Mouse (Mus musculus): ENCODE measurements around the gene Fam117a. TPM values are rescaled to one million over a fixed set of nuclear protein-coding genes. Genes with fewer than 3 reads are reported as not detected.
"Not testable (repeated sequence)": the region's sequence is repeated elsewhere in the genome, so short reads cannot be mapped to it uniquely, and the experiment has no call there.

Gene Fam117a
- polyA plus RNA-seq, 1 experiment from 2014 or later = 10.1 TPM

DNA sequence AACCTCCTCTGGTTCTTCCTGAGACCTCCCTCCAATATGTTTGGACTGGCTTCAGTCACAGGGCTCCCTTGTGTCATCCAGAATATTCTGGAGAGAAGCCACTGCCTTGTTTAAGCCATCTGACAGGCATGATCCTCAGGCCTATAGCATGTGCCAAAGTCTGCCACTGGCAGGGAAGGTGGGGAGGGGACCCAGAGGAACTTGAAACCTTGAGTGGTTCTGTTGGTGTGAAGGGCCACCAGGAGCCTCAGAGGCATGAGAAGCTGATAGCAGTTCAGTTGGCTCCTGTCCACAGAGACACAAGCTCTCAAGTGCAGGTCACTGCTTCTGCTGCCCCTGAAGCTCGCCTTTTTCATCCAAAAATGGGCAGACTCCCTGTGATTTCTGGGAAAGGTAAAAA lies 59.7 kb downstream of the Fam117a start:
- H3K27me3 ChIP-seq (ENCODE audit: insufficient read depth, low read length) = no peaks in the 10 kb centered on the region
- no peak overlapping the region for H3K4me3 ChIP-seq (ENCODE audit: low read length)
- 44% methylated on average over 1 of the region's 1 CpGs for WGBS
- no peaks in the 10 kb centered on the region for H3K4me1 ChIP-seq (ENCODE audit: insufficient read depth, low read length)
- no peak for ATAC-seq (ENCODE audit: low FRiP score, low TSS enrichment)
- H3K9me3 ChIP-seq (ENCODE audit: low read length) = no peaks in the 10 kb centered on the region
- no peak overlapping the region for H3K9ac ChIP-seq (replicated peaks; ENCODE audit: low read length)
- H3K36me3 ChIP-seq (ENCODE audit: insufficient read depth, low read length) = no peaks in the 10 kb centered on the region
- H3K4me2 ChIP-seq (replicated peaks; ENCODE audit: low read depth, low read length) = no peak overlapping the region
- H3K27ac ChIP-seq (ENCODE audit: low read length) = no peak overlapping the region

DNA sequence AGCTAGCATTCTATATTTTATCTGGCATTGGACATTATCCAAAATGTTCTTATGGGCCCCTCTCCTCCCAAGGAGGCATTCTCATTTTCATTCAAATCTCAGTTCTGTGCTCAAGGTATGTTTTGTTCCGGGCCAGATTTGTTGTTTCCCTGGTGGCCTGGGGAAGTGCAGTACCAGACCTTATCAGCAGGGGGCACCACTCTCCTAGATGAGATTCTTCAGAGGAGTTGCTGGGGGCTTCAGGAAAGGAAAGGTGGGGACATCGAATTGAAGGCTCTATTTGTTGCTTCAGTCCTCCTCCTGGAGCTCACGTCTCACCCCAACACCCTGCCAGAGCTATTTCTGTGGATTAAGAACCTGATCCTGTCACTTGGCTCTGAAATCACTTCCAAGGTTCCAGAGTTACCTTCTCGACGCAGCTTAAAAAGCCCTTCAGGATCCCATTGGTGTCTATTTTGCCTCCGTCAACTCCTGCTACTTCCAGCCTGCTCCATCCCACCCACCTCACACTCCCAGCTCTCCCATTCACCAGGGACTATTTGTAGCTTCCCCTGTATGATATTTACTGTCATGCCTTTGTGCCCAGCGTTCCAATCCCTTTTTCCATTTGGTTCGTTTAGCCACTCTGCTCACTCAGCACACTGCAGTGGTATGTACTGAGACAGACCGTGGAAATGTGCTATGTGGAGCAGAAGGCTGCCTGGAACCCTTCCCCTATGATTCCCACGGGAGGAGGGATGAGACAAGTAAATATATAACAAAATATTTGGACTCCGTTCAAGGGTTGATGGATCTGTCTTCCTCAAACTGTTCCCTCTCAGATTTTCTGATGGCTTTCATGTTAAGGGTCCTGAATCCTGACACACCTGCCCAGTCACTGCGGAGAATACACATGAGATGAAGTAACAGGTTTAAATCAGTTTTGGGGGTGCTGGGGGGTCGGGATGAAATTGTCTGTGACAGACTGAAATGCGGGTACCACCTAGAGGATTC lies 61.3 kb downstream of the Fam117a start:
- no peaks in the 10 kb centered on the region for H3K9me3 ChIP-seq (ENCODE audit: low read length)
- no peak overlapping the region for H3K27ac ChIP-seq (ENCODE audit: low read length)
- H3K27me3 ChIP-seq (ENCODE audit: insufficient read depth, low read length) = no peaks in the 10 kb centered on the region
- H3K9ac ChIP-seq (replicated peaks; ENCODE audit: low read length) = no peak overlapping the region
- no peak overlapping the region for H3K4me3 ChIP-seq (ENCODE audit: low read length)
- H3K36me3 ChIP-seq (ENCODE audit: insufficient read depth, low read length) = no peaks in the 10 kb centered on the region
- 0 out of 2 replicates have a peak overlapping the region, but pooled peaks have one; percentile 7 for H3K4me2 ChIP-seq (replicated peaks; ENCODE audit: low read depth, low read length)
- 52% methylated on average over 14 of the region's 14 CpGs for WGBS
- peaks cover 10% of the 10 kb centered on the region; the same call in 1 of the 2 replicates for H3K4me1 ChIP-seq (ENCODE audit: insufficient read depth, low read length)
- ATAC-seq (ENCODE audit: low FRiP score, low TSS enrichment) = no peak

DNA sequence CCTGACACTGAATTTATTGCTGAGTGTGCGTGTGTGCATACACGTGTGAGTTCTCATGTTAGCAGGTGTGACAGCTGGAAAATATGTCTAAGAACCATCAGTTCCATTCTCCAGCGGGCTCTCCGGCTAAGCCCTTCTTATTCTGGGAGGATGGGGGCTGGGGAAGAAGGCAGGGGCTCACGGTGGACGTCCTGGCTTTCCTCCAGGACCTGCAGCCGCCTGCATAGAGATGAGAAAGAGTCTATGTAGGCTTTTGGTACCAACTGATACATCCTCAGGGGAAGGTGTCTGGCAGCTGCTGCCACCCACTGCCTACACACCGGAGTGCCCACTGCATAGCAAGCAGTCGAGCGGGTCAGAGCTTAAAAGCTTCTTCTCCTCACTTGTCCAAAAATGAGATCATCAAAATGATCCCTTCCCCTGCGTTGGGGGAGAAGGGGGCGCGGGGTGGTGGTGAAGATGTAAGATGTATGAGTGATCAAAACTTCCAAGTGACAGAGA lies 62.8 kb downstream of the Fam117a start:
- ATAC-seq (ENCODE audit: low FRiP score, low TSS enrichment) = no peak
- no peak overlapping the region for H3K4me2 ChIP-seq (replicated peaks; ENCODE audit: low read depth, low read length)
- no peaks in the 10 kb centered on the region for H3K27me3 ChIP-seq (ENCODE audit: insufficient read depth, low read length)
- peaks cover 11% of the 10 kb centered on the region; the same call in 1 of the 2 replicates for H3K4me1 ChIP-seq (ENCODE audit: insufficient read depth, low read length)
- WGBS = 70% methylated on average over 13 of the region's 13 CpGs
- no peak overlapping the region for H3K27ac ChIP-seq (ENCODE audit: low read length)
- H3K9me3 ChIP-seq (ENCODE audit: low read length) = no peaks in the 10 kb centered on the region
- H3K4me3 ChIP-seq (ENCODE audit: low read length) = no peak overlapping the region
- no peak overlapping the region for H3K9ac ChIP-seq (replicated peaks; ENCODE audit: low read length)
- no peaks in the 10 kb centered on the region for H3K36me3 ChIP-seq (ENCODE audit: insufficient read depth, low read length)

DNA sequence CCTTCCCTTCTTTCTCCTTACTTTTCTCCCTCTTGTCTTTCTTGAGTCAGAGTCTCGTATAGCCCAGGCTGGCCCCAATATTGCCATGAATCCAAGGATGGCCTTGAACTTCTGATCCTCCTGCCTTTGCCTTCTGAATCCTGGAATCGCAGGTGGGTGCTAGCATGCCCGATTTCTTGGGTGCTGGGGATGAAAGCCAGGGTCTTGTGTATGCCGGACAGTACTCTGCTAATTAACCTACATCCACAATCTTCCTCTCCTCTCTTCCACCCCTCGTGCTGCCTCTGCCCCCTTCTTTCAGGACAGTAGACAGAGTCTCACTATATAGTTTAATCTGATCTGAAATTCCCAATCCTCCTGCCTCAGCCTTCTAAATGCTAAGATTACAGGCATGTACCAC lies 64.8 kb downstream of the Fam117a start:
- H3K4me3 ChIP-seq (ENCODE audit: low read length) = no peak overlapping the region
- ATAC-seq (ENCODE audit: low FRiP score, low TSS enrichment) = no peak
- peaks cover 11% of the 10 kb centered on the region; the same call in 1 of the 2 replicates for H3K4me1 ChIP-seq (ENCODE audit: insufficient read depth, low read length)
- H3K27me3 ChIP-seq (ENCODE audit: insufficient read depth, low read length) = no peaks in the 10 kb centered on the region
- no peak overlapping the region for H3K4me2 ChIP-seq (replicated peaks; ENCODE audit: low read depth, low read length)
- no peaks in the 10 kb centered on the region for H3K36me3 ChIP-seq (ENCODE audit: insufficient read depth, low read length)
- H3K9ac ChIP-seq (replicated peaks; ENCODE audit: low read length) = no peak overlapping the region
- no peaks in the 10 kb centered on the region for H3K9me3 ChIP-seq (ENCODE audit: low read length)
- 89% methylated on average over 5 of the region's 5 CpGs for WGBS
- H3K27ac ChIP-seq (ENCODE audit: low read length) = no peak overlapping the region

DNA sequence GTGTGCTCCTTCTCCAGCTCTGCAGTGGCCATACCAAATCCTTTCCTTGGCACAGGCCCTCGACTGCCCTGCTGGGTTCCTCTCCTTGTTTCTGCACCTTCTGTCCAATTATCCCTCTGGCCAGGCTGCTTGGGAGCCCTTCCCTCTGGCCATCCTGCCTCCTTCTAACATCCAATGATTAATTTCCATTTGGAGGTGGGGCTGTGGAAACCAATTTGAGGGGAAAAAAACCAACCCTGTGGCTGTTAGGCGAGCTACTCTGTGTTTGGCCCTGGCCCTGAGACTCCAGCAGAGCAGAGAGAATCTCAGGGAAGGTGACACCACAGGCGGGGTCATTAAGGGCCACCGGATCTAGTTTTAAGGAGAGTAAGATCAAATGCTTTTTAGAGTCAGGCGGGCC lies 65.4 kb downstream of the Fam117a start:
- WGBS = 12% methylated on average over 5 of the region's 5 CpGs
- no peaks in the 10 kb centered on the region for H3K9me3 ChIP-seq (ENCODE audit: low read length)
- no peak; the same call in 1 of the 2 replicates for ATAC-seq (ENCODE audit: low FRiP score, low TSS enrichment)
- H3K36me3 ChIP-seq (ENCODE audit: insufficient read depth, low read length) = no peaks in the 10 kb centered on the region
- H3K4me3 ChIP-seq (ENCODE audit: low read length) = no peak overlapping the region
- H3K9ac ChIP-seq (replicated peaks; ENCODE audit: low read length) = 0 out of 2 replicates have a peak overlapping the region, but pooled peaks have one; percentile 15
- no peak overlapping the region for H3K27ac ChIP-seq (ENCODE audit: low read length)
- no peaks in the 10 kb centered on the region for H3K27me3 ChIP-seq (ENCODE audit: insufficient read depth, low read length)
- H3K4me2 ChIP-seq (replicated peaks; ENCODE audit: low read depth, low read length) = no peak overlapping the region
- H3K4me1 ChIP-seq (ENCODE audit: insufficient read depth, low read length) = peaks cover 11% of the 10 kb centered on the region; the same call in 1 of the 2 replicates

DNA sequence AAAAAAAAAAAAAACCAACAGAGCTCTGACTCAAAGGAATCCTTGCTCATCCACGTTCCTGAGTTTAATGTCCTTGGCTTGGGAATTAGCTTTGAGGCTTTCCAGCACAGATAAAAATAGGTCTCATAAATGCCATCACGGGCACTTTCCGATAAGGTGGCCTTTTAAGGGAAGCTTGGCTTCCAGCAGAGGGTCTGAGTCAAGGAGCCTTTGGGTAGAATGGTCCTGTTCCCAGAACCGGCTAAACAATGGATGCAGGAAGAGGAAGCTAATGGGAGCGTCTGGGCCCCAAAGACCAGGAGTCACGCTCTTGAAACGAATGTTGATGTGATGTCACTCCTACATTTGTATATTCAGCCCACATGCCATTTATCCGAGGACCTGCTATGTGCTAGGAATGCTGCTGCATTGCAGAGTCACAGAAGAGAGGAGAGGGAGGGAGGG lies 65.9 kb downstream of the Fam117a start:
- 10% methylated on average over 8 of the region's 8 CpGs for WGBS

DNA sequence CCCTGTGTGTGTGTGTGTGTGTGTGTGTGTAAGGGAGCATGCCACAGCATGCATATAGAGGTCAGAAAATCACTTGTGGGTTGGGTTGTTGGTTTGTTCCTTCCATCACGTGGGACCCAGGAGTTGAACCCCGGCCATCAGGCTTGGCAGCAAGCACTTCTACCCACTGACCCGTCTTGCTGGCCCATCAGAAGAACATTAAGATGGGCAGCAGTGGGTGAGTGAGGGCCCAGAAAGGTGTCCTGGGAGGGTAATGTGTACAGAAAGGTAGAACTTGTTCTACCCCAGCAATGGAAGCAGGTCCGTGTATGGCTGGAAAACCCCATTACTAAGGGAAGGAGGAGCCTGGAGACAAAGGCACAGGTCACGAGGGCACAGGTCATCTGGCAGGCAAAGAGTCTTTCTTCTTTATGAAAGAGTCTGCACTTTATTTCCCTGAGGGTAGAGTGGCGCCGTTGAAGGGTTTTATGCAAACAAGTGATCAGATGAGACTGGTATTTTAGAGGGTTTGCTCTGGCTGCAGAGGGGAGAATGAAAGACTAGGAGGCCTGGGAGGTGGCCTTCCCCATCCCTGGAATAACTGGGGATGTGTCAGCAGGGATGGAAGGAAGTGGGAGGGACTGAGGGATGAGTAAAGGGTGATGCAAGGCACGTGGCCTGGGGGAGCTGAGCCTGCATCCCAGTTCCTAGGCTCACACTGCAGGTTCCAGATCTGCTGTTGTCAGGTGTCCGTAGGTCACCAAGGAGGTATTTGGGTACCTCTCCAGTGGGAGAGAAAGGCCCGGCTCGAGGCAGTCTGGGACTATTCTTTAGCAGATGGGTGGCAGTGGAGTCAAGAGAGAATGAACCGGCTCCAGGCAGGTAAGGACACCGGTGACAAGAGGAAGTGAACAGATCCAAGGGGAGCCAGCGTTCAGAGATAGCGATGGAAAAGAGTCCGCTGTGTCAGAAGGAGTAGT lies 66.8 kb downstream of the Fam117a start:
- H3K9ac ChIP-seq (replicated peaks; ENCODE audit: low read length) = no peak overlapping the region
- no peaks in the 10 kb centered on the region for H3K27me3 ChIP-seq (ENCODE audit: insufficient read depth, low read length)
- H3K4me3 ChIP-seq (ENCODE audit: low read length) = no peak overlapping the region
- H3K4me1 ChIP-seq (ENCODE audit: insufficient read depth, low read length) = peaks cover 11% of the 10 kb centered on the region; the same call in 1 of the 2 replicates
- 70% methylated on average over 16 of the region's 16 CpGs for WGBS
- H3K9me3 ChIP-seq (ENCODE audit: low read length) = no peaks in the 10 kb centered on the region
- ATAC-seq (ENCODE audit: low FRiP score, low TSS enrichment) = peak; percentile 15; the same call in 1 of the 2 replicates
- no peak overlapping the region for H3K27ac ChIP-seq (ENCODE audit: low read length)
- H3K36me3 ChIP-seq (ENCODE audit: insufficient read depth, low read length) = no peaks in the 10 kb centered on the region
- no peak overlapping the region for H3K4me2 ChIP-seq (replicated peaks; ENCODE audit: low read depth, low read length)

More for the DNA sequence above, 65.9 kb downstream of the Fam117a start:
- H3K27me3 ChIP-seq (ENCODE audit: insufficient read depth, low read length) = no peaks in the 10 kb centered on the region
- ATAC-seq (ENCODE audit: low FRiP score, low TSS enrichment) = no peak
- no peak overlapping the region for H3K9ac ChIP-seq (replicated peaks; ENCODE audit: low read length)
- H3K36me3 ChIP-seq (ENCODE audit: insufficient read depth, low read length) = no peaks in the 10 kb centered on the region
- H3K9me3 ChIP-seq (ENCODE audit: low read length) = no peaks in the 10 kb centered on the region
- no peak overlapping the region for H3K4me3 ChIP-seq (ENCODE audit: low read length)
- H3K4me2 ChIP-seq (replicated peaks; ENCODE audit: low read depth, low read length) = no peak overlapping the region
- peak overlapping the region; percentile 40; the same call in 1 of the 2 replicates for H3K27ac ChIP-seq (ENCODE audit: low read length)
- peaks cover 11% of the 10 kb centered on the region; the same call in 1 of the 2 replicates for H3K4me1 ChIP-seq (ENCODE audit: insufficient read depth, low read length)

DNA sequence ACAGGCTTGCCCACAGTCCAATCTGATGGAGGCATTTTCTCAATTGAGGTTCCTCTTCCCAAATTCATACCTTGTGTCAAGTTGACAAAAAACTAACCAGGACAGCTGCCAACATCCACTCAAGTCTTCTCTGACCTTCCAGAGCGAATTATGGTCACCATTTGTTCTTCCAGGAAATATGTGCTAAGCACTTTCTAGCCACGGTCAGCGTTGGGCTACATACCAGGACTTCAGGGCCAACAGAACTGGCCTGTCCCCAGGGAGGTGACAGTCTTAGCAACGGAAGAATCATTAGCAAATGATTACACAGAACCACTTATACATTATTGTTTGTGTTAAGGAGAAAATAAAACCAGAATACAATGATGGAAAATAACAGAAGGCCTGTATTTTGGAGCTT lies 69.0 kb downstream of the Fam117a start:
- no peak for ATAC-seq (ENCODE audit: low FRiP score, low TSS enrichment)
- Histone ChIP-seq H3K9me3 (ENCODE audit: low read length) (no peaks in the 10 kb centered on the region), H3K4me1 (ENCODE audit: insufficient read depth, low read length) (peaks cover 11% of the 10 kb centered on the region; the same call in 1 of the 2 replicates), H3K27me3 (ENCODE audit: insufficient read depth, low read length) (no peaks in the 10 kb centered on the region), H3K4me2 (replicated peaks; ENCODE audit: low read depth, low read length) (no peak overlapping the region), H3K27ac (ENCODE audit: low read length) (no peak overlapping the region), H3K9ac (replicated peaks; ENCODE audit: low read length) (no peak overlapping the region), H3K36me3 (ENCODE audit: insufficient read depth, low read length) (no peaks in the 10 kb centered on the region), H3K4me3 (ENCODE audit: low read length) (no peak overlapping the region)
- 61% methylated on average over 4 of the region's 4 CpGs for WGBS

DNA sequence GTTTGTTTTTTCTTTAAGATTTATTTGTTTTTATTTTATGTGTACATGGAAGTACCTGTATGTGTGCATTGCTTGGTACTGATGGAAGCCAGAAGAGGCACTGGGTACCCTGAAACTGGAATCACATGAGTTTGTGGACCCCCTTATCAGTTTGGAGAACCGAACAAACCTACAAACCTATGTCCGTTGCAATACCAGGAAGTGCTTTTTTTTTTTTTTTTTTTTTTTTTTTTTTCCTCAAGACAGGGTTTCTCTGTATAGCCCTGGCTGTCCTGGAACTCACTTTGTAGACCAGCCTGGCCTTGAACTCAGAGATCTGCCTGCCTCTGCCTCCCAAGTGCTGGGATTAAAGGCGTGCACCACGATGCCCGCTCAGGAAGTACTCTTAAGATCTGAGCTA lies 69.6 kb downstream of the Fam117a start:
- not testable (repeated sequence) for H3K9me3 ChIP-seq (ENCODE audit: low read length); H3K4me2 ChIP-seq (replicated peaks; ENCODE audit: low read depth, low read length); H3K27ac ChIP-seq (ENCODE audit: low read length); ATAC-seq (ENCODE audit: low FRiP score, low TSS enrichment); H3K36me3 ChIP-seq (ENCODE audit: insufficient read depth, low read length); H3K27me3 ChIP-seq (ENCODE audit: insufficient read depth, low read length); H3K4me3 ChIP-seq (ENCODE audit: low read length); H3K9ac ChIP-seq (replicated peaks; ENCODE audit: low read length)
- WGBS = 84% methylated on average over 5 of the region's 5 CpGs
- H3K4me1 ChIP-seq (ENCODE audit: insufficient read depth, low read length) = peaks cover 11% of the 10 kb centered on the region; the same call in 1 of the 2 replicates

Measured in kidney, embryonic 16.5 days (tissue).